Comparison of ENCODE assay signal across 8 mouse cellular contexts in the genomic region with DNA sequence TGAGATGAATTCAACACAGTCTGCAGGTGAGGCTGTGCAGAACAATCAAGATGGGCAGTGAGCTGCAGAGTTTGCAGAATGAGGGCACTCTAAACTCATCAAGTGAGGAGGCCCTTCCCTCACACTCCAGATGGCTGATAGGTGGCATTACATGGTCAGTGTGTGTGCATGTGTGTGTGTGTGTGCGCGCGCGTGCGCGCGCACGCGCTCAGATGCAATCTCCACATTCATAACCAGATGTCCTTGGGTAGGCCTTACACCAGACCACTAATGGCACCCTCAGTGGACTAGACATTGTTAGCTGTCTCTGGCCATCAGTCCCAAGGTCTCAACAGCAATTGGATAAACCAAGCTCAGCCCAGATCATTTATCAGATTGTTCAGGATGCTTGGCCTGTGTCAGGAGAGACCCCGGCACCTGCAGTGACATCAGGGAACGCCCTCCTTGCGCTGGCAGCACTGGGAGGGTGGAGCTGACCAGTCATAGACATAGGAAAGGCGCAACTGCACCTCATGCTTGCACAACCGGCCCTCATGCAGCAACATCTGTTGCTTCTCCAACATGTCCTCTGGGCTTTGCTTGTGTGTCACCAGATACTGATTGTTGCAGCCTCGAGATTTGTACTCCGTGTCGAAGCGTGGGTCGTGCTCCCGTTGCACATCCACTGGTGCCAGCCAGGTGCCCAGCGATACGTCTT. TPM values are rescaled to one million over a fixed set of nuclear protein-coding genes. Genes with fewer than 3 reads are reported as not detected.
DNase-seq lines count a peak whose midpoint lies in the region; ATAC-seq and TF ChIP-seq lines count a peak whose summit lies in the region.

No protein-coding gene starts in this region.

- peak overlapping the region; percentile 98 for H3K4me2 ChIP-seq in heart, embryonic 11.5 days
- H3K4me2 ChIP-seq in forebrain, postnatal 0 days (ENCODE audit: low read depth): peak overlapping the region; percentile 98
- peak overlapping the region; percentile 100 for H3K4me2 ChIP-seq in liver, embryonic 12.5 days
- peak overlapping the region; percentile 99 for H3K4me2 ChIP-seq in neural tube, embryonic 13.5 days

- no peak for TF ChIP-seq CTCF in G1E (IDR thresholded peaks at IDR 0.05; ENCODE audit: low read depth, low read length)
- TF ChIP-seq CTCF in forebrain, postnatal 0 days (IDR thresholded peaks at IDR 0.05; ENCODE audit: low read depth): no peak

- no peak for ATAC-seq in heart, embryonic 11.5 days (replicated peaks; ENCODE audit: insufficient number of reproducible peaks, low FRiP score, low TSS enrichment)
- no peak for ATAC-seq in G1E (ENCODE audit: extremely low read depth, insufficient number of reproducible peaks, low FRiP score, poor library complexity, severe bottlenecking)
- ATAC-seq in forebrain, postnatal 0 days: no peak
- ATAC-seq in liver, embryonic 12.5 days: no peak
- ATAC-seq in neural tube, embryonic 13.5 days (ENCODE audit: low read depth): 0 out of 2 replicates have a peak, but pooled peaks have one; percentile 0

- H3K9ac ChIP-seq in heart, embryonic 11.5 days (ENCODE audit: low read depth, low read length): peak overlapping the region; percentile 86
- H3K9ac ChIP-seq in forebrain, postnatal 0 days: peak overlapping the region; percentile 60
- peak overlapping the region; percentile 87 for H3K9ac ChIP-seq in liver, embryonic 12.5 days
- H3K9ac ChIP-seq in neural tube, embryonic 13.5 days: peak overlapping the region; percentile 83

- H3K4me3 ChIP-seq in heart, embryonic 11.5 days (ENCODE audit: low read depth, low read length): peak overlapping the region; percentile 95
- peak overlapping the region; percentile 91 for H3K4me3 ChIP-seq in G1E (ENCODE audit: low read depth, low read length)
- H3K4me3 ChIP-seq in forebrain, postnatal 0 days (ENCODE audit: low read depth, low read length): peak overlapping the region; percentile 67
- peak overlapping the region; percentile 81 for H3K4me3 ChIP-seq in liver, embryonic 12.5 days
- H3K4me3 ChIP-seq in neural tube, embryonic 13.5 days: peak overlapping the region; percentile 76

- DNase-seq in heart, adult 8-10 months (ENCODE audit: low spot score): no peak
- peak; percentile 56 for DNase-seq in G1E (ENCODE audit: low spot score)
- no peak for DNase-seq in forebrain, postnatal 0 days
- DNase-seq in adrenal gland, postnatal 10 days: no peak
- no peak for DNase-seq in kidney, adult 9 months

- H3K9me3 ChIP-seq in heart, embryonic 11.5 days (replicated peaks; ENCODE audit: control insufficient read depth, low read length): no peaks in the 10 kb centered on the region
- no peaks in the 10 kb centered on the region for H3K9me3 ChIP-seq in G1E (replicated peaks)
- H3K9me3 ChIP-seq in forebrain, postnatal 0 days (ENCODE audit: low read length): no peaks in the 10 kb centered on the region
- H3K9me3 ChIP-seq in liver, embryonic 12.5 days (replicated peaks): no peaks in the 10 kb centered on the region
- no peaks in the 10 kb centered on the region for H3K9me3 ChIP-seq in neural tube, embryonic 13.5 days

- H3K27ac ChIP-seq in heart, embryonic 11.5 days (ENCODE audit: low read depth, low read length): no peak overlapping the region
- peak overlapping the region; percentile 95 for H3K27ac ChIP-seq in forebrain, postnatal 0 days (ENCODE audit: low read depth, low read length)
- H3K27ac ChIP-seq in liver, embryonic 12.5 days: peak overlapping the region; percentile 96
- H3K27ac ChIP-seq in neural tube, embryonic 13.5 days (replicated peaks): peak overlapping the region; percentile 95

- WGBS in heart, embryonic 11.5 days (ENCODE audit: insufficient replicate concordance): 82% methylated on average over 22 of the region's 22 CpGs
- 89% methylated on average over 22 of the region's 22 CpGs for WGBS in forebrain, postnatal 0 days
- 66% methylated on average over 22 of the region's 22 CpGs for WGBS in liver, embryonic 12.5 days (ENCODE audit: insufficient replicate concordance)
- WGBS in neural tube, embryonic 13.5 days: 90% methylated on average over 22 of the region's 22 CpGs

- H3K27me3 ChIP-seq in heart, embryonic 11.5 days (ENCODE audit: control insufficient read depth, insufficient read depth, low read length): no peaks in the 10 kb centered on the region
- no peaks in the 10 kb centered on the region for H3K27me3 ChIP-seq in G1E (ENCODE audit: insufficient read depth, low read length)
- H3K27me3 ChIP-seq in forebrain, postnatal 0 days (ENCODE audit: insufficient read depth, low read length): no peaks in the 10 kb centered on the region
- H3K27me3 ChIP-seq in liver, embryonic 12.5 days (replicated peaks): no peaks in the 10 kb centered on the region
- H3K27me3 ChIP-seq in neural tube, embryonic 13.5 days: no peaks in the 10 kb centered on the region

- H3K4me1 ChIP-seq in heart, embryonic 11.5 days (ENCODE audit: control insufficient read depth, insufficient read depth, low read length): peaks cover 18% of the 10 kb centered on the region
- peaks cover 56% of the 10 kb centered on the region for H3K4me1 ChIP-seq in G1E (ENCODE audit: insufficient read depth, low read depth, low read length)
- peaks cover 18% of the 10 kb centered on the region for H3K4me1 ChIP-seq in forebrain, postnatal 0 days (ENCODE audit: insufficient read depth)
- peaks cover 68% of the 10 kb centered on the region for H3K4me1 ChIP-seq in liver, embryonic 12.5 days
- peaks cover 46% of the 10 kb centered on the region for H3K4me1 ChIP-seq in neural tube, embryonic 13.5 days (replicated peaks)

- H3K36me3 ChIP-seq in heart, embryonic 11.5 days (ENCODE audit: control insufficient read depth, insufficient read depth, low read length): no peaks in the 10 kb centered on the region
- peaks cover 45% of the 10 kb centered on the region for H3K36me3 ChIP-seq in G1E (replicated peaks)
- peaks cover 3% of the 10 kb centered on the region; the same call in 1 of the 2 replicates for H3K36me3 ChIP-seq in forebrain, postnatal 0 days (ENCODE audit: insufficient read depth)
- H3K36me3 ChIP-seq in liver, embryonic 12.5 days: peaks cover 20% of the 10 kb centered on the region
- peaks cover 4% of the 10 kb centered on the region; the same call in 1 of the 2 replicates for H3K36me3 ChIP-seq in neural tube, embryonic 13.5 days

RNA-seq across cellular contexts. Expression of gene B3galt6, which starts 1.1 kb away (rescaled TPM):
- polyA plus RNA-seq in heart, embryonic 11.5 days (2014; fragmentation: Nextera tagmentation; extraction: Ambion mirVana): 10.1 and 11.6 TPM in 2 replicates
- 1 to 10 TPM; 2.6 to 3.2 (median 2.8) TPM for total RNA-seq in heart, adult 8-10 months (2022)
- total RNA-seq in G1E (2014; fragmentation: Nextera tagmentation): 3.6 and 5.1 TPM in 2 replicates
- total RNA-seq in G1E (2017): 11.6 and 11.7 TPM in 2 replicates
- polyA plus RNA-seq in G1E (2012): 4.1 and 4.2 TPM in 2 replicates
- 39.5 and 43.9 TPM in 2 replicates for total RNA-seq in forebrain, postnatal 0 days (2014; rRNA removed)
- 19.4 and 28.6 TPM in 2 replicates for polyA plus RNA-seq in forebrain, postnatal 0 days (2015; fragmentation: Nextera tagmentation; extraction: Ambion mirVana)
- 8.2 and 8.7 TPM in 2 replicates for polyA plus RNA-seq in liver, embryonic 12.5 days (2016; fragmentation: Nextera tagmentation; extraction: Ambion mirVana)
- polyA plus RNA-seq in neural tube, embryonic 13.5 days (2015; fragmentation: Nextera tagmentation; extraction: Ambion mirVana): 25.1 and 25.5 TPM in 2 replicates
- 1 to 10 TPM; 5.7 to 6.1 TPM for total RNA-seq in adrenal gland, postnatal 10 days (2021)

RNA-seq across cellular contexts. Expression of gene Sdf4, which starts 1.3 kb away (rescaled TPM):
- polyA plus RNA-seq in heart, embryonic 11.5 days (2014; fragmentation: Nextera tagmentation; extraction: Ambion mirVana): 138 and 147 TPM in 2 replicates
- total RNA-seq in heart, adult 8-10 months (2022): 100 to 1,000 TPM in 1 of 4 experiments, 10 to 100 TPM in 3; 72.8 to 103 (median 87.1) TPM
- total RNA-seq in G1E (2014; fragmentation: Nextera tagmentation) (51.0 and 94.4 TPM in 2 replicates), G1E (2017) (156 and 163 TPM in 2 replicates)
- 30.7 and 31.8 TPM in 2 replicates for polyA plus RNA-seq in G1E (2012)
- total RNA-seq in forebrain, postnatal 0 days (2014; rRNA removed): 123 and 126 TPM in 2 replicates
- 115 and 117 TPM in 2 replicates for polyA plus RNA-seq in forebrain, postnatal 0 days (2015; fragmentation: Nextera tagmentation; extraction: Ambion mirVana)
- polyA plus RNA-seq in liver, embryonic 12.5 days (2016; fragmentation: Nextera tagmentation; extraction: Ambion mirVana): 93.4 and 93.9 TPM in 2 replicates
- 132 and 139 TPM in 2 replicates for polyA plus RNA-seq in neural tube, embryonic 13.5 days (2015; fragmentation: Nextera tagmentation; extraction: Ambion mirVana)
- total RNA-seq in adrenal gland, postnatal 10 days (2021): 100 to 1,000 TPM; 184 to 191 TPM

RNA-seq across cellular contexts. Expression of gene Tnfrsf4, which starts 22.3 kb away (rescaled TPM):
- polyA plus RNA-seq in heart, embryonic 11.5 days (2014; fragmentation: Nextera tagmentation; extraction: Ambion mirVana): 0.21 and 0.37 TPM in 2 replicates
- total RNA-seq in heart, adult 8-10 months (2022): not detected
- total RNA-seq in G1E (2014; fragmentation: Nextera tagmentation): 2.3 and 2.5 TPM in 2 replicates
- 1.2 and 3.1 TPM in 2 replicates for total RNA-seq in G1E (2017)
- polyA plus RNA-seq in G1E (2012): 0.58 and 1.1 TPM in 2 replicates
- 0.48 and 1.3 TPM in 2 replicates for total RNA-seq in forebrain, postnatal 0 days (2014; rRNA removed)
- polyA plus RNA-seq in forebrain, postnatal 0 days (2015; fragmentation: Nextera tagmentation; extraction: Ambion mirVana): 0.40 and 0.49 TPM in 2 replicates
- polyA plus RNA-seq in liver, embryonic 12.5 days (2016; fragmentation: Nextera tagmentation; extraction: Ambion mirVana): 0.39 and 0.60 TPM in 2 replicates
- polyA plus RNA-seq in neural tube, embryonic 13.5 days (2015; fragmentation: Nextera tagmentation; extraction: Ambion mirVana): 0.77 and 1.2 TPM in 2 replicates
- total RNA-seq in adrenal gland, postnatal 10 days (2021): 1 to 10 TPM; 1.9 TPM

RNA-seq across cellular contexts. Expression of gene C1qtnf12, which starts 29.2 kb away (rescaled TPM):
- 24.6 and 26.9 TPM in 2 replicates for polyA plus RNA-seq in heart, embryonic 11.5 days (2014; fragmentation: Nextera tagmentation; extraction: Ambion mirVana)
- total RNA-seq in heart, adult 8-10 months (2022): 10 to 100 TPM; 17.5 to 20.9 (median 18.4) TPM
- 17.0 and 19.9 TPM in 2 replicates for total RNA-seq in G1E (2014; fragmentation: Nextera tagmentation)
- 9.7 and 14.2 TPM in 2 replicates for total RNA-seq in G1E (2017)
- polyA plus RNA-seq in G1E (2012): 43.7 and 60.7 TPM in 2 replicates
- total RNA-seq in forebrain, postnatal 0 days (2014; rRNA removed): 12.8 and 13.9 TPM in 2 replicates
- 10.3 and 11.1 TPM in 2 replicates for polyA plus RNA-seq in forebrain, postnatal 0 days (2015; fragmentation: Nextera tagmentation; extraction: Ambion mirVana)
- 45.0 and 48.8 TPM in 2 replicates for polyA plus RNA-seq in liver, embryonic 12.5 days (2016; fragmentation: Nextera tagmentation; extraction: Ambion mirVana)
- polyA plus RNA-seq in neural tube, embryonic 13.5 days (2015; fragmentation: Nextera tagmentation; extraction: Ambion mirVana): 10.6 and 19.0 TPM in 2 replicates
- 100 to 1,000 TPM; 117 to 132 TPM for total RNA-seq in adrenal gland, postnatal 10 days (2021)

RNA-seq across cellular contexts. Expression of gene Tnfrsf18, which starts 34.6 kb away (rescaled TPM):
- 1.3 and 1.7 TPM in 2 replicates for polyA plus RNA-seq in heart, embryonic 11.5 days (2014; fragmentation: Nextera tagmentation; extraction: Ambion mirVana)
- total RNA-seq in heart, adult 8-10 months (2022): under 1 TPM in 2 of 4 experiments, not detected in 2; 0.25 to 0.75 TPM
- total RNA-seq in G1E (2014; fragmentation: Nextera tagmentation) (not detected in 2 replicates), G1E (2017) (0.22 TPM in 1 of 2 replicates, not detected in the other)
- not detected in 2 replicates for polyA plus RNA-seq in G1E (2012)
- total RNA-seq in forebrain, postnatal 0 days (2014; rRNA removed): 1.5 TPM in 1 of 2 replicates, not detected in the other
- 0.67 and 1.2 TPM in 2 replicates for polyA plus RNA-seq in forebrain, postnatal 0 days (2015; fragmentation: Nextera tagmentation; extraction: Ambion mirVana)
- 0.77 and 0.99 TPM in 2 replicates for polyA plus RNA-seq in liver, embryonic 12.5 days (2016; fragmentation: Nextera tagmentation; extraction: Ambion mirVana)
- 1.6 and 2.7 TPM in 2 replicates for polyA plus RNA-seq in neural tube, embryonic 13.5 days (2015; fragmentation: Nextera tagmentation; extraction: Ambion mirVana)
- under 1 TPM; 0.51 to 0.66 TPM for total RNA-seq in adrenal gland, postnatal 10 days (2021)
